Mouse (Mus musculus): ENCODE measurements around the gene Vmn1r148.
"Not testable (repeated sequence)": the region's sequence is repeated elsewhere in the genome, so short reads cannot be mapped to it uniquely, and the experiment has no call there.

DNA sequence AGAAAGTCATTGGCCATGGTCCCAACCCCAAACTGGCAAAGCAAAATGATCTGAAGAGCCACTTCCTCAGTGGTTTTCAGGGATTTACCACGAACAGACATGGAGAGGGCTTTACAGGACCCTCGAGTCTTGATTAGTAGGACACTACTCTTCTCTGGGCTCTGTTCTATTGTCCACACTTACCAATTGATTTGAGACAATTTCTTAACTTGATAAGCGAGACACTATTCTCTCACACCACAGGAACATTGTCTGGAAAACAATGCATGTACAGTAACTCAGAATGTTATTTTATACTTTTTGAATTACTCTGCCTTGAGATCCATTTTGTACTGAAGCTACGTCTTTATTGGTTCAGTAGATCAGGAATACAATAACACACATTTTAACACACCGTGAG is 50.6 kb downstream of the Vmn1r148 start, which contains the start of gene Gm10665:
- not testable (repeated sequence) for TF ChIP-seq CTCF, POLR2A (IDR thresholded peaks at IDR 0.05; ENCODE audit: insufficient read depth, low read depth, low read length)
